In the genomic region with DNA sequence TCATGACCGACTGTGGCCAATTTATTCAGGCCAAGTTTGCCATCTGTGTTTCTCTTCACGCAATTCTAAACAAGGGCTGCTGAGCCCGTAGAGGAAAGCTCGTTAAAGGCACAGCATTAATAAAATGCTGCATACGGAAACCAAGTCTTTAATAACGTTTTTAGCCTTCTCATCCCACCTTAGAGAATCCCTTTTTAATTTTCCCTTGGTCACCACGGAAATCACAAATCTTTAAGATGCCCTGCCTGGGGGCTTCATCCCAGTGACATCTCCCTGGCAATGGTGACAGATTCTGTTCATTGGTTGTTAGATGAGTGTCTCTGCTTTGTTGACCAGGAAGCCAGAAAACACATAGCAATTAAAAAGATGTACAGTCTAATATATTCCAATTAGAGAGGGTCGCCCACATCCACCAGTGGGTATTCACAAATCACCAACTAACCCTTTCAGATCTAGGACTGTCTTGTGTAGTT, we compare ENCODE assay signal across 12 mouse cellular contexts. TPM values are rescaled to one million over a fixed set of nuclear protein-coding genes. Genes with fewer than 3 reads are reported as not detected.
DNase-seq lines count a peak whose midpoint lies in the region; ATAC-seq lines count a peak whose summit lies in the region.
"Had no signal": no experiment of that assay in that cellular context is flagged by ENCODE, and none has a peak within 500 bp of the region (broad histone marks: within the 10 kb centered on the region; RNA-seq: fewer than 3 reads in every experiment).

No protein-coding gene starts in this region.

- H3K9ac ChIP-seq in hindbrain, embryonic 15.5 days, result no peak overlapping the region
- H3K9ac ChIP-seq: embryonic facial prominence, embryonic 12.5 days; lung, embryonic 15.5 days had no signal

- intact Hi-C loops in left cerebral cortex, postnatal 4 days (cut with DNase I), result no loop called here

- peaks cover 4% of the 10 kb centered on the region; the same call in 1 of the 2 replicates for H3K4me1 ChIP-seq in hindbrain, embryonic 15.5 days (replicated peaks)
- H3K4me1 ChIP-seq: embryonic facial prominence, embryonic 12.5 days; lung, embryonic 15.5 days had no signal

- H3K4me3 ChIP-seq in hindbrain, embryonic 15.5 days, result no peak overlapping the region
- H3K4me3 ChIP-seq: embryonic facial prominence, embryonic 12.5 days; lung, embryonic 15.5 days had no signal

- no peaks in the 10 kb centered on the region for H3K9me3 ChIP-seq in hindbrain, embryonic 15.5 days
- H3K9me3 ChIP-seq: embryonic facial prominence, embryonic 12.5 days; lung, embryonic 15.5 days had no signal

- H3K27ac ChIP-seq in hindbrain, embryonic 15.5 days (replicated peaks), result no peak overlapping the region
- H3K27ac ChIP-seq: embryonic facial prominence, embryonic 12.5 days; lung, embryonic 15.5 days had no signal

- no peaks in the 10 kb centered on the region for H3K27me3 ChIP-seq in hindbrain, embryonic 15.5 days
- H3K27me3 ChIP-seq: embryonic facial prominence, embryonic 12.5 days; lung, embryonic 15.5 days had no signal

- 31% methylated on average over 8 of the region's 8 CpGs for WGBS in hindbrain, embryonic 15.5 days

- ATAC-seq in hindbrain, embryonic 15.5 days (ENCODE audit: low FRiP score, low read depth), result peak; percentile 66; the same call in 1 of the 2 replicates

- peak; percentile 14 for DNase-seq in left cerebral cortex, postnatal 4 days
- DNase-seq in left cerebral cortex, adult 11 months (ENCODE audit: low spot score), result no peak
- DNase-seq in cerebellum, postnatal 14 days, result peak; percentile 33 to 61
- peak; percentile 37 for DNase-seq in retina, postnatal 1 day
- no peak for DNase-seq in frontal cortex, adult 2 months (ENCODE audit: extremely low spot score in 1 of 2, low spot score in 1 of 2)
- no peak for DNase-seq in urinary bladder, adult 18-20 months (ENCODE audit: low spot score in 2 of 2)
- no peak for DNase-seq in ovary, postnatal 14 days (ENCODE audit: low spot score)
- DNase-seq: kidney, postnatal 10 days had no signal

- peak overlapping the region; percentile 23; the same call in 1 of the 2 replicates for H3K4me2 ChIP-seq in hindbrain, embryonic 15.5 days
- H3K4me2 ChIP-seq: embryonic facial prominence, embryonic 12.5 days; lung, embryonic 15.5 days had no signal

- H3K36me3 ChIP-seq in hindbrain, embryonic 15.5 days, result no peaks in the 10 kb centered on the region
- H3K36me3 ChIP-seq: embryonic facial prominence, embryonic 12.5 days; lung, embryonic 15.5 days had no signal

RNA-seq across cellular contexts. Expression of gene Negr1, which starts 35.1 kb away (rescaled TPM):
- total RNA-seq in left cerebral cortex, postnatal 4 days (2021), result 100 to 1,000 TPM; 228 to 264 TPM
- polyA plus RNA-seq in hindbrain, embryonic 15.5 days (2015; fragmentation: Nextera tagmentation; extraction: Ambion mirVana), result 49.8 and 53.7 TPM in 2 replicates
- 84.3 and 94.2 TPM in 2 replicates for polyA plus RNA-seq in frontal cortex, adult 2 months (2012; rRNA removed)
- total RNA-seq: MEL had no signal

Comparison
In these comparisons a context has a peak if more than half of its experiments do, and no peak if none do; other contexts are left out.
1. DNase-seq: peak in left cerebral cortex, postnatal 4 days (single experiment), cerebellum, postnatal 14 days (2 of 2) and retina, postnatal 1 day (single experiment); none in left cerebral cortex, adult 11 months (single experiment), frontal cortex, adult 2 months (0 of 2), urinary bladder, adult 18-20 months (0 of 2) and ovary, postnatal 14 days (single experiment).